Comparison of ENCODE assay signal across 7 mouse cellular contexts in genomic region chr16:94331886-94332252, GRCm38 (mm10). TPM values are rescaled to one million over a fixed set of nuclear protein-coding genes. Genes with fewer than 3 reads are reported as not detected.
DNase-seq lines count a peak whose midpoint lies in the region; ATAC-seq and TF ChIP-seq lines count a peak whose summit lies in the region.

No protein-coding gene starts in this region.

- peak; percentile 89 for DNase-seq in midbrain, embryonic 11.5 days (ENCODE audit: low spot score, missing footprints)
- peak; percentile 77 for DNase-seq in R1 (ENCODE audit: low read depth, low spot score)
- peak; percentile 29 for DNase-seq in heart, postnatal 0 days (ENCODE audit: low spot score)
- peak; percentile 77 for DNase-seq in lung, adult 2 months
- peak; percentile 54 to 67 for DNase-seq in spleen, postnatal 36 days (ENCODE audit: low spot score in 2 of 2)

- no peaks in the 10 kb centered on the region for H3K9me3 ChIP-seq in midbrain, embryonic 11.5 days (ENCODE audit: control insufficient read depth, low read length)
- no peaks in the 10 kb centered on the region for H3K9me3 ChIP-seq in midbrain, embryonic 15.5 days
- H3K9me3 ChIP-seq in heart, postnatal 0 days (replicated peaks; ENCODE audit: control insufficient read depth, low read length), result no peaks in the 10 kb centered on the region

- no peak overlapping the region for H3K27ac ChIP-seq in midbrain, embryonic 11.5 days (ENCODE audit: low read depth, low read length)
- no peak overlapping the region for H3K27ac ChIP-seq in midbrain, embryonic 15.5 days
- no peak overlapping the region for H3K27ac ChIP-seq in heart, postnatal 0 days (ENCODE audit: low read depth)

- TF ChIP-seq POLR2A in lung, adult 2 months (IDR thresholded peaks at IDR 0.05; ENCODE audit: borderline replicate concordance, extremely low read depth, low read depth, low read length), result no peak

- 57% methylated on average over 5 of the region's 5 CpGs for WGBS in midbrain, embryonic 11.5 days
- 65% methylated on average over 5 of the region's 5 CpGs for WGBS in midbrain, embryonic 15.5 days
- 60% methylated on average over 5 of the region's 5 CpGs for WGBS in heart, postnatal 0 days
- WGBS in lung, adult 2 months, result 64% methylated on average over 5 of the region's 5 CpGs

- peak; percentile 74 for TF ChIP-seq CTCF in heart, postnatal 0 days (IDR thresholded peaks at IDR 0.05; ENCODE audit: low read depth)
- TF ChIP-seq CTCF in lung, adult 2 months (IDR thresholded peaks at IDR 0.05; ENCODE audit: insufficient read depth, low read length), result peak; percentile 98

- ATAC-seq in midbrain, embryonic 11.5 days (ENCODE audit: low FRiP score), result no peak
- ATAC-seq in midbrain, embryonic 15.5 days (replicated peaks), result no peak
- ATAC-seq in cerebellum, adult (ENCODE audit: insufficient number of reproducible peaks, low FRiP score, low TSS enrichment), result peak; percentile 56; the same call in 1 of the 2 replicates
- ATAC-seq in heart, postnatal 0 days (ENCODE audit: insufficient read depth, low read depth), result no peak

- no peak for TF ChIP-seq EP300 in heart, postnatal 0 days (IDR thresholded peaks at IDR 0.05; ENCODE audit: low read depth)

- no peaks in the 10 kb centered on the region for H3K36me3 ChIP-seq in midbrain, embryonic 11.5 days (ENCODE audit: control insufficient read depth, insufficient read depth, low read length)
- H3K36me3 ChIP-seq in midbrain, embryonic 15.5 days (replicated peaks), result no peaks in the 10 kb centered on the region
- no peaks in the 10 kb centered on the region for H3K36me3 ChIP-seq in heart, postnatal 0 days (replicated peaks; ENCODE audit: control insufficient read depth, insufficient read depth, low read length)

- peaks cover 21% of the 10 kb centered on the region for H3K27me3 ChIP-seq in midbrain, embryonic 11.5 days (ENCODE audit: control insufficient read depth, insufficient read depth, low read length)
- peaks cover 30% of the 10 kb centered on the region for H3K27me3 ChIP-seq in midbrain, embryonic 15.5 days (replicated peaks)
- no peaks in the 10 kb centered on the region for H3K27me3 ChIP-seq in heart, postnatal 0 days (ENCODE audit: control insufficient read depth, insufficient read depth, low read length)

- H3K4me1 ChIP-seq in midbrain, embryonic 11.5 days (ENCODE audit: control insufficient read depth, insufficient read depth, low read length), result peaks cover 23% of the 10 kb centered on the region
- H3K4me1 ChIP-seq in midbrain, embryonic 15.5 days, result peaks cover 23% of the 10 kb centered on the region
- H3K4me1 ChIP-seq in heart, postnatal 0 days (ENCODE audit: control insufficient read depth, insufficient read depth), result 0 out of 2 replicates have a peak, but pooled peaks cover 3% of the 10 kb centered on the region
- H3K4me1 ChIP-seq in lung, adult 2 months (ENCODE audit: control insufficient read depth, insufficient read depth, low read length), result peaks cover 2% of the 10 kb centered on the region; the same call in 1 of the 2 replicates

- H3K4me3 ChIP-seq in midbrain, embryonic 11.5 days (ENCODE audit: low read depth, low read length), result no peak overlapping the region
- no peak overlapping the region for H3K4me3 ChIP-seq in midbrain, embryonic 15.5 days
- no peak overlapping the region for H3K4me3 ChIP-seq in heart, postnatal 0 days (ENCODE audit: low read depth, low read length)
- no peak overlapping the region for H3K4me3 ChIP-seq in lung, adult 2 months (replicated peaks; ENCODE audit: extremely low read depth, low read depth, low read length)

- no peak overlapping the region for H3K9ac ChIP-seq in midbrain, embryonic 11.5 days (ENCODE audit: low read length)
- H3K9ac ChIP-seq in midbrain, embryonic 15.5 days, result no peak overlapping the region
- no peak overlapping the region for H3K9ac ChIP-seq in heart, postnatal 0 days (replicated peaks; ENCODE audit: low read depth, low read length)

- H3K4me2 ChIP-seq in midbrain, embryonic 11.5 days, result no peak overlapping the region
- no peak overlapping the region for H3K4me2 ChIP-seq in midbrain, embryonic 15.5 days
- no peak overlapping the region for H3K4me2 ChIP-seq in heart, postnatal 0 days (ENCODE audit: low read depth, low read length)

RNA-seq across cellular contexts. Expression of gene Ripply3, which starts 3.6 kb away (rescaled TPM):
- 5.3 and 6.0 TPM in 2 replicates for polyA plus RNA-seq in midbrain, embryonic 11.5 days (2014; fragmentation: Nextera tagmentation; extraction: Ambion mirVana)
- 1.1 and 1.7 TPM in 2 replicates for polyA plus RNA-seq in midbrain, embryonic 15.5 days (2015; fragmentation: Nextera tagmentation; extraction: Ambion mirVana)
- total RNA-seq in heart, postnatal 0 days (2014; rRNA removed; ENCODE audit: low replicate concordance), result 3.9 and 4.6 TPM in 2 replicates
- polyA plus RNA-seq in heart, postnatal 0 days (2015; fragmentation: Nextera tagmentation; extraction: Ambion mirVana), result 4.5 and 5.3 TPM in 2 replicates
- polyA plus RNA-seq in lung, adult 2 months (2012; rRNA removed), result 34.6 and 38.6 TPM in 2 replicates

RNA-seq across cellular contexts. Expression of gene Hlcs, which starts 18.5 kb away (rescaled TPM):
- polyA plus RNA-seq in midbrain, embryonic 11.5 days (2014; fragmentation: Nextera tagmentation; extraction: Ambion mirVana), result 8.0 and 8.1 TPM in 2 replicates
- 9.7 and 10.1 TPM in 2 replicates for polyA plus RNA-seq in midbrain, embryonic 15.5 days (2015; fragmentation: Nextera tagmentation; extraction: Ambion mirVana)
- total RNA-seq in heart, postnatal 0 days (2014; rRNA removed; ENCODE audit: low replicate concordance), result 3.3 and 4.6 TPM in 2 replicates
- 5.5 and 5.6 TPM in 2 replicates for polyA plus RNA-seq in heart, postnatal 0 days (2015; fragmentation: Nextera tagmentation; extraction: Ambion mirVana)
- polyA plus RNA-seq in lung, adult 2 months (2012; rRNA removed), result 8.9 and 9.5 TPM in 2 replicates

RNA-seq across cellular contexts. Expression of gene Ttc3, which starts 38.5 kb away (rescaled TPM):
- 489 and 614 TPM in 2 replicates for polyA plus RNA-seq in midbrain, embryonic 11.5 days (2014; fragmentation: Nextera tagmentation; extraction: Ambion mirVana)
- 917 and 970 TPM in 2 replicates for polyA plus RNA-seq in midbrain, embryonic 15.5 days (2015; fragmentation: Nextera tagmentation; extraction: Ambion mirVana)
- total RNA-seq in heart, postnatal 0 days (2014; rRNA removed; ENCODE audit: low replicate concordance), result 159 and 178 TPM in 2 replicates
- polyA plus RNA-seq in heart, postnatal 0 days (2015; fragmentation: Nextera tagmentation; extraction: Ambion mirVana), result 121 and 133 TPM in 2 replicates
- 25.9 and 26.5 TPM in 2 replicates for polyA plus RNA-seq in lung, adult 2 months (2012; rRNA removed)

RNA-seq across cellular contexts. Expression of gene Pigp, which starts 39.8 kb away (rescaled TPM):
- polyA plus RNA-seq in midbrain, embryonic 11.5 days (2014; fragmentation: Nextera tagmentation; extraction: Ambion mirVana), result 93.9 and 96.3 TPM in 2 replicates
- 110 and 114 TPM in 2 replicates for polyA plus RNA-seq in midbrain, embryonic 15.5 days (2015; fragmentation: Nextera tagmentation; extraction: Ambion mirVana)
- total RNA-seq in heart, postnatal 0 days (2014; rRNA removed; ENCODE audit: low replicate concordance), result 134 and 146 TPM in 2 replicates
- polyA plus RNA-seq in heart, postnatal 0 days (2015; fragmentation: Nextera tagmentation; extraction: Ambion mirVana), result 229 and 244 TPM in 2 replicates
- polyA plus RNA-seq in lung, adult 2 months (2012; rRNA removed), result 20.6 and 23.8 TPM in 2 replicates

Comparison
In these comparisons a context has a peak if more than half of its experiments do, and no peak if none do; other contexts are left out.
1. DNase-seq: peak in every context shown above with its lines; median percentile 89 in midbrain, embryonic 11.5 days; 77 in R1; 77 in lung, adult 2 months; 60 in spleen, postnatal 36 days; 29 in heart, postnatal 0 days.